Mouse (Mus musculus) megakaryocyte, embryonic 14.5 days (primary cell): ENCODE measurements at regions not wholly inside any gene's neighbourhood (a gene's known extent, or its start where the extent isn't known, plus 50 kb on each side); places are given as distances from the start of the nearest gene placed in this dataset.

Source experiments
- FLI1 ChIP-seq: IDR thresholded peaks from 2 replicates; pipeline ENCODE4 v1.6.1; 2012; ENCODE audit warnings: low read length, inconsistent platforms, mixed read lengths
- GATA1 ChIP-seq: IDR thresholded peaks from 3 replicates; pipeline ENCODE4 v1.6.1; 2012; ENCODE audit warnings: mixed read lengths, low read length, inconsistent platforms, borderline replicate concordance

- TF ChIP-seq GATA1: no peak
- TF ChIP-seq FLI1: no peak
These were observed 81.4 kb upstream of the Gm12728 start for GRCm38 (mm10) chr4:105708080-105708796.
